Comparison of ENCODE assay signal across 9 mouse cellular contexts in the genomic region with DNA sequence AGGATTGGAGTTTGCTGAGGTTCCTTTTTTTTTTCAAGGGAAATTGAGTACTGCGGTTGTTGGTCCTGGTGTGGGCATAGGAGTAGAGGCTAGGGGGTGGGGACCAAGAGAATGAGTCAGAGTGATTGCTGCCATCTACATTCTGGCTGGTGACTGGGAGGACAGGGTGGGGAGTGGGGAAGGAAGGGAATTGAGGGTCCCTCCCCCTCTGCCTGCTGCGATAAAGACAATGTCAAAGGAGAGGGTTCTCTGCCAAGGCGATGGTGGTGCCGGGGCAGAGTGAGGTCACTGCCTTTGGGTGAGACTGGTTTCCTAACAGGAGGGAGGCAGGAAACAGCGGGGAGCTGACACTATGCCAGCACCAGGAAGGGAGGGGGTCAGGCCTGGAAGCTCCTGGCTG.
A peak's percentile ranks its signal among the peaks of the same experiment; 100 is the strongest.
DNase-seq lines count a peak whose midpoint lies in the region; ATAC-seq lines count a peak whose summit lies in the region.
"Had no signal": no experiment of that assay in that cellular context is flagged by ENCODE, and none has a peak within 500 bp of the region (broad histone marks: within the 10 kb centered on the region; RNA-seq: fewer than 3 reads in every experiment).

No protein-coding gene starts in this region.

- DNase-seq in adrenal gland, adult (ENCODE audit: inconsistent age in 2 of 2, low spot score in 1 of 2), result peak; percentile 45 to 64
- no peak for DNase-seq in adrenal gland, postnatal 4 days (ENCODE audit: low spot score in 2 of 2)
- peak; percentile 43 for DNase-seq in testis, postnatal 10 days (ENCODE audit: low spot score)
- no peak for DNase-seq in testis, postnatal 14 days (ENCODE audit: low spot score)
- DNase-seq in liver, embryonic 13.5 days, result no peak
- no peak for DNase-seq in embryo, embryonic 10 days (ENCODE audit: low spot score)
- DNase-seq in spleen, adult 12 weeks (ENCODE audit: low spot score), result no peak
- no peak for DNase-seq in thymus, adult 18-20 months

- H3K4me1 ChIP-seq in liver, embryonic 13.5 days (replicated peaks), result no peaks in the 10 kb centered on the region

- H3K27ac ChIP-seq in liver, embryonic 13.5 days, result no peak overlapping the region
- H3K27ac ChIP-seq: liver, embryonic 14.5 days had no signal

- H3K27me3 ChIP-seq in liver, embryonic 13.5 days, result no peaks in the 10 kb centered on the region

- no peaks in the 10 kb centered on the region for H3K36me3 ChIP-seq in liver, embryonic 13.5 days

- no peak overlapping the region for H3K9ac ChIP-seq in liver, embryonic 13.5 days
- H3K9ac ChIP-seq: liver, embryonic 14.5 days had no signal

- ATAC-seq in liver, embryonic 13.5 days (ENCODE audit: low read depth), result peak; percentile 39; the same call in 1 of the 2 replicates

- 15% methylated on average over 5 of the region's 5 CpGs for WGBS in liver, embryonic 13.5 days (ENCODE audit: insufficient replicate concordance)

- H3K4me2 ChIP-seq in liver, embryonic 13.5 days, result no peak overlapping the region

- H3K9me3 ChIP-seq in liver, embryonic 13.5 days (replicated peaks), result no peaks in the 10 kb centered on the region

- no peak overlapping the region for H3K4me3 ChIP-seq in liver, embryonic 13.5 days (replicated peaks)

Comparison
In these comparisons a context has a peak if more than half of its experiments do, and no peak if none do; other contexts are left out.
1. DNase-seq: peak in adrenal gland, adult (2 of 2) and testis, postnatal 10 days (single experiment); none in adrenal gland, postnatal 4 days (0 of 2), testis, postnatal 14 days (single experiment), liver, embryonic 13.5 days (single experiment), embryo, embryonic 10 days (single experiment), spleen, adult 12 weeks (single experiment) and thymus, adult 18-20 months (0 of 2).